Mouse (Mus musculus): Measurements from ENCODE around the gene 9930021J03Rik. TPM values are rescaled to one million over a fixed set of nuclear protein-coding genes. Genes with fewer than 3 reads are reported as not detected.

Gene 9930021J03Rik
- total RNA-seq, 2 experiments from 2014 or later: 38.4 to 39.7 TPM

GRCm38 (mm10) chr19:29805101-29805916 lies 480 bp downstream of the 9930021J03Rik start:
- DNase-seq: peak; percentile 41 to 44

GRCm38 (mm10) chr19:29803946-29804345 lies 1.8 kb downstream of the 9930021J03Rik start:
- no peak for DNase-seq

- no peak for DNase-seq
Measured at GRCm38 (mm10) chr19:29797371-29797770, 8.4 kb downstream of the 9930021J03Rik start.

- no peak for DNase-seq
Measured at GRCm38 (mm10) chr19:29787997-29788396, 17.8 kb downstream of the 9930021J03Rik start.

GRCm38 (mm10) chr19:29782914-29783313 lies 22.9 kb downstream of the 9930021J03Rik start:
- no peak for DNase-seq

- DNase-seq: no peak
Measured at GRCm38 (mm10) chr19:29753939-29754338, 51.9 kb downstream of the 9930021J03Rik start.

GRCm38 (mm10) chr19:29750994-29751393 lies 54.8 kb downstream of the 9930021J03Rik start:
- no peak for DNase-seq

GRCm38 (mm10) chr19:29743531-29743930 lies 62.3 kb downstream of the 9930021J03Rik start:
- DNase-seq: no peak

GRCm38 (mm10) chr19:29740661-29741060 lies 65.1 kb downstream of the 9930021J03Rik start:
- DNase-seq: no peak

GRCm38 (mm10) chr19:29739608-29740007 lies 66.2 kb downstream of the 9930021J03Rik start:
- DNase-seq: no peak

- DNase-seq: no peak
Measured at GRCm38 (mm10) chr19:29735421-29735820, 70.4 kb downstream of the 9930021J03Rik start.

GRCm38 (mm10) chr19:29718476-29718875 lies 87.3 kb downstream of the 9930021J03Rik start:
- no peak for DNase-seq

GRCm38 (mm10) chr19:29717854-29718253 lies 87.9 kb downstream of the 9930021J03Rik start:
- DNase-seq: no peak

GRCm38 (mm10) chr19:29713451-29713850 lies 92.3 kb downstream of the 9930021J03Rik start:
- DNase-seq: no peak

GRCm38 (mm10) chr19:29709461-29709860 lies 96.3 kb downstream of the 9930021J03Rik start:
- no peak for DNase-seq

GRCm38 (mm10) chr19:29708461-29708860 lies 97.3 kb downstream of the 9930021J03Rik start:
- DNase-seq: no peak

- DNase-seq: no peak
Measured at GRCm38 (mm10) chr19:29708003-29708402, 97.8 kb downstream of the 9930021J03Rik start.

- no peak for DNase-seq
Measured at GRCm38 (mm10) chr19:29707314-29707898, 98.4 kb downstream of the 9930021J03Rik start.

- DNase-seq: no peak
Measured at GRCm38 (mm10) chr19:29704436-29704835, 101.4 kb downstream of the 9930021J03Rik start.

- no peak for DNase-seq
Measured at GRCm38 (mm10) chr19:29701707-29702106, 104.1 kb downstream of the 9930021J03Rik start.

GRCm38 (mm10) chr19:29697245-29697874 lies 108.4 kb downstream of the 9930021J03Rik start, which contains the start of gene Mlana:
Mlana (plus strand) TSS chr19:29697824.
- no peak for DNase-seq

- no peak for DNase-seq
Measured at GRCm38 (mm10) chr19:29696840-29697239, 108.9 kb downstream of the 9930021J03Rik start.

- no peak for DNase-seq
Measured at GRCm38 (mm10) chr19:29696309-29696708, 109.5 kb downstream of the 9930021J03Rik start.

Measured in layer of hippocampus, postnatal 36 days (tissue).